Mouse (Mus musculus) hindbrain, embryonic 15.5 days (tissue): ENCODE results near the gene Lrp8. TPM values are rescaled to one million over a fixed set of nuclear protein-coding genes. Genes with fewer than 3 reads are reported as not detected.

Source experiments
- ATAC-seq: fragments of 200-750 bp; cut with Nextera tagmentation; 2 replicates; pipeline ENCODE4 v1.8.0; 2017; ENCODE audit warnings: low read depth, moderate number of reproducible peaks, moderate TSS enrichment; ENCODE audit not compliant: low FRiP score
- H3K27ac ChIP-seq: fragments of 300-500 bp; sonication (generic); replicated peaks from 2 replicates; pipeline ENCODE4 v1.5.1; 2015; ENCODE audit warnings: mild to moderate bottlenecking, inconsistent platforms
- H3K27me3 ChIP-seq: fragments of 300-500 bp; sonication (generic); 2 replicates; pipeline ENCODE4 v1.6.1; 2015; ENCODE audit warnings: control low read depth, inconsistent platforms
- H3K36me3 ChIP-seq: fragments of 300-500 bp; sonication (generic); 2 replicates; pipeline ENCODE4 v1.6.1; 2015; ENCODE audit warnings: control low read depth, inconsistent platforms
- H3K4me1 ChIP-seq: fragments of 300-500 bp; sonication (generic); replicated peaks from 2 replicates; pipeline ENCODE4 v1.6.1; 2015; ENCODE audit warnings: control low read depth, inconsistent platforms
- H3K4me2 ChIP-seq: fragments of 300-500 bp; sonication (generic); 2 replicates; pipeline ENCODE4 v1.6.1; 2015; ENCODE audit warnings: moderate library complexity, mild to moderate bottlenecking, inconsistent platforms
- H3K4me3 ChIP-seq: fragments of 300-500 bp; sonication (generic); 2 replicates; pipeline ENCODE4 v1.5.1; 2015; ENCODE audit warnings: mild to moderate bottlenecking, inconsistent platforms
- H3K9ac ChIP-seq: fragments of 300-500 bp; sonication (generic); 2 replicates; pipeline ENCODE4 v1.6.1; 2015; ENCODE audit warnings: inconsistent platforms
- H3K9me3 ChIP-seq: fragments of 300-500 bp; sonication (generic); 2 replicates; pipeline ENCODE4 v1.6.1; 2016; ENCODE audit warnings: control low read depth, inconsistent platforms
- WGBS: fragments of 180-500 bp; shearing (Covaris S2); methylation state at CpG from one replicate; pipeline ENCODE4 v1.1.7; 2015; 5-methylcytosine and 5-hydroxymethylcytosine counted together
- polyA plus RNA-seq: library from polyadenylated mRNA; unstranded; fragments of >200 nt; fragmentation: Nextera tagmentation; extraction: Ambion mirVana; gene quantifications from 2 replicates; pipeline ENCODE4 v1.2.1, GENCODE M21; 2015

Gene Lrp8
- polyA plus RNA-seq, 1 experiment from 2014 or later = 60.6 TPM

DNA sequence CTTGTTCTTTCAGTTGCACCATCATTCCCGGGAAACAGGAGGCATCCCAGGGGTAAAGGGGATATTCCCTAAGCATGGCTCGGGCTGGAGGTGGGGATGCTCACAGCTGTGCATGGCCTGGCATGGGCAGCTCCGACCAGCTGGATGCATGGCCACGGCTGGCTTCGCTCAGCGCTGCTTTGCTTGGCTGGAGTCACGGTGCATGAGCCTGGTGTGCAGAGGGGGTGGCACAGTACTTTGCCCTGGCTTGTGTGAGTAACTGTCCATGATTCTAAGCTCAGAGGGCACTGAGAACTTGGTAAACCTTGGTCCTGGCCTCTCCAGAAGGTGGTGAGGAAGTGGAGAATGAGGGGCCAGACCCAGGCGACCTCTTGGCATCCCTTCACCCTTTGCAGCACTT lies 48.0 kb downstream of the Lrp8 start:
- no peak for ATAC-seq
- Histone ChIP-seq H3K9me3 (no peaks in the 10 kb centered on the region), H3K4me1 (peaks cover 9% of the 10 kb centered on the region; the same call in 1 of the 2 replicates), H3K27ac (no peak overlapping the region), H3K27me3 (peaks cover 10% of the 10 kb centered on the region), H3K36me3 (peaks cover 47% of the 10 kb centered on the region), H3K9ac (no peak overlapping the region), H3K4me3 (no peak overlapping the region), H3K4me2 (no peak overlapping the region)
- 91% methylated on average over 8 of the region's 8 CpGs for WGBS

DNA sequence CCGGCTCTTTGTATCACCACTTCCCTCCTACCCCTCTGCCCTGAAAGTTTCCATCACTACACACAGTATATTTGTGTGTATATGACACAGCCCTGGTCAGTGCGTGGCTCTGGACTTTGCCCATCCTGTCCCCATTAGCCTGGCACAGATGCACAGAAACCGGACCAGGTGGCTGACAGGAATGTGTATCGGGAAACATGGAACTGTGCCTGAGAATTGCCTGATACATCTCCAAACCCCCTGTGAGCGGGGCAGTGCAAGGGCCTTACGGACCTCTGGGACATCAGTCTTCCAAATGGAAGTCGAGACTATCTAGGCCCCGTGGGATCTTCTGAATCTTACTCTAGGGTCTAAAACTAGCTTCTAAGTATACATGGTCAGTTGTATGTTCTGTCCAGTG lies 51.3 kb downstream of the Lrp8 start:
- Histone ChIP-seq H3K4me3 (no peak overlapping the region), H3K4me2 (no peak overlapping the region), H3K4me1 (no peaks in the 10 kb centered on the region), H3K27ac (no peak overlapping the region), H3K9ac (no peak overlapping the region), H3K9me3 (no peaks in the 10 kb centered on the region), H3K36me3 (peaks cover 70% of the 10 kb centered on the region), H3K27me3 (no peaks in the 10 kb centered on the region)
- no peak for ATAC-seq
- 92% methylated on average over 8 of the region's 8 CpGs for WGBS

DNA sequence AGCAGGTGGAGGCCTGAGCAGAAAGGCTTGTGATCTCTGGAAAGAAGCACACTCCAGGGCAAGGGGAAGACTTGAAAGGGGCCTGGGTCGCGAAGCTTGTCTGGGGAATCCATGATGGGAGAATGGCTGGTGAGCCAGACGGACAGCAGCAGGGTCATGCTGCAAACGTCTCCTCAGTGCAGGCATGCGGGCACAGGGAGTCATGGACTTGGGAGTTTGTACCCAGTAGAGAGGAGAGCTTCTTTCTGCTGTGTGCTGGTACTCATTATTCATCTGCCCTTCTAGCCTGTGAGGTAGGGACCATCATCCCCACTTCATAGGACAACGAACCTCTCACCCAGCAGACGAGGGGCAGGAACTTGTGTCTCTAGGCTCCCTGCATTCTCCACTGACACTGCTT lies 51.8 kb downstream of the Lrp8 start:
- ATAC-seq = no peak
- no peaks in the 10 kb centered on the region for H3K27me3 ChIP-seq
- H3K36me3 ChIP-seq = peaks cover 71% of the 10 kb centered on the region
- no peak overlapping the region for H3K9ac ChIP-seq
- H3K4me2 ChIP-seq = no peak overlapping the region
- no peak overlapping the region for H3K4me3 ChIP-seq
- no peaks in the 10 kb centered on the region for H3K9me3 ChIP-seq
- no peaks in the 10 kb centered on the region for H3K4me1 ChIP-seq
- WGBS = 87% methylated on average over 7 of the region's 7 CpGs
- no peak overlapping the region for H3K27ac ChIP-seq

DNA sequence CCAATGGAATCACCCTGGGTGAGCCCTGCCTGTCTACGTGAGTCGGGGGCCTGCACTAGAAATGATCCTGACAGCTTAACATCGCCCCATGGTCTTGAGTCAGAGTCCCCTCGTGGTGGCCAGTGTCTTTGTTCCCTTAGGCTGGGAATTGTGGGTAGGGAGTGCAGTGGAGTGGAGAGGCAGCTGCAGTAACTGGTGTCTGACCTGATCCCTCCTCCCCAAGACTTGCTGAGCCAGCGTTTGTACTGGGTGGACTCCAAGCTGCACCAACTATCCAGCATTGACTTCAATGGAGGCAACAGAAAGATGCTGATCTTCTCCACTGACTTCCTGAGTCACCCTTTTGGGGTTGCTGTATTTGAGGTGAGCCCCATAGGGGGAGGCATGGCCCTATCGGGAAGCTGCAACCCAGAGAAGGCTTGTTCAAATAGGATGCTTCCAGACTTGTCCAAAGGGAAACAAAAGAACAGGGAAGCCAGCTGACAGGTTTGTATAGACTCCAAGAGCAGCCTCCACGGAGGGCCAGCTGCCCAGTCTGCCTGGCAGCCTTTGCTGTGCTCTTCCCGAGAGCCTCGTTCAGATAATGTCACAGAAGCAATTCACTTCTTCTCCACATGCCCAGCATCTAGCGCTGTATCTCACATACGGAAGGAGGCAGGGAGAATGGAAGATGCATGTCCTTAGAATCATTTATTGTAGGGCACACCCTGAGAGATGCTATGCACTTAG lies 55.1 kb downstream of the Lrp8 start:
- ATAC-seq = peak; percentile 50; the same call in 1 of the 2 replicates

DNA sequence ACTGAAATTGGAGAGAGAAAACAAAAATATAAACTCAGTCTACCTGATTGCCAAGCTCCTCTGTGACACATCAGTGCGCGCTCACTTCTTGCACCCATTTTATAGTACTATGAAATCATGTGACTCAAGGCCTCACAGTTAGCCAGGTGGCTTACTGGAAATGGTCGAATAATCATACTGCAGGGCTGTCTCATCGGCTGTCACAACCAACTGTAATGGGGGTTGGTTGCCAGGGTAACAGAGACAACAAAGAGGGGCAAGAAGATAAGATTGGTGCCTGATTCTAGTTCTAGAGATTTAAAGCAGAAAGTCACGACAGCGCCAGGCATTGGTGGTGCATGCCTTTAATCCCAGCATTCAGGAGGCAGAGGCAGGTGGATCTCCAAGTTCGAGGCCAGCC lies 56.9 kb downstream of the Lrp8 start:
- Histone ChIP-seq H3K4me2 (no peak overlapping the region), H3K9ac (no peak overlapping the region), H3K4me3 (no peak overlapping the region), H3K27ac (no peak overlapping the region), H3K27me3 (no peaks in the 10 kb centered on the region), H3K36me3 (peaks cover 91% of the 10 kb centered on the region), H3K4me1 (no peaks in the 10 kb centered on the region), H3K9me3 (no peaks in the 10 kb centered on the region)
- ATAC-seq = no peak
- WGBS = 87% methylated on average over 7 of the region's 7 CpGs

More for the DNA sequence above, 55.1 kb downstream of the Lrp8 start:
- Histone ChIP-seq H3K27ac (peak overlapping the region; percentile 61; the same call in 1 of the 2 replicates), H3K4me2 (no peak overlapping the region), H3K9ac (no peak overlapping the region), H3K36me3 (peaks cover 92% of the 10 kb centered on the region), H3K4me3 (no peak overlapping the region), H3K27me3 (no peaks in the 10 kb centered on the region), H3K9me3 (no peaks in the 10 kb centered on the region), H3K4me1 (no peaks in the 10 kb centered on the region)
- WGBS = 65% methylated on average over 11 of the region's 11 CpGs

DNA sequence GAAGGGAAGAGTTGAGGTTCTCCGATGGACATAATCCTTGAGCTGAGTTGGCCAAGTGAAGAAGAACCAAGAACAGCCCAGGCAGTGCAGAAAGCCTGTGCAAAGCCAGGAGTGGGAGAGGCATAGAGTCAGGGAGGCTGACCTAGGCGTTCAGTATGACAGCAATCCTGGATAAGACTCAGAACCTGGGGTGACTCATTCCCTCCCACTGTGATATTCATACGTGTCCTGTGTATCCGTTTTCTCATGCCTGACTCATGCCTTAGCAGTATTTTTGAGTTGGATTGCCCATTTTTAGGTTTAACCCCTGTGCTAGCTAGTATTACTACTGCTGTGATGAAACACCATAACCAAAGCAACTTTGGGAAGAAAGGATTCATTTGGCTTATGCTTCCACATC lies 62.8 kb downstream of the Lrp8 start:
- no peaks in the 10 kb centered on the region for H3K9me3 ChIP-seq
- WGBS = 87% methylated on average over 4 of the region's 4 CpGs
- H3K9ac ChIP-seq = no peak overlapping the region
- peaks cover 72% of the 10 kb centered on the region for H3K36me3 ChIP-seq
- H3K27ac ChIP-seq = no peak overlapping the region
- H3K4me1 ChIP-seq = no peaks in the 10 kb centered on the region
- no peaks in the 10 kb centered on the region for H3K27me3 ChIP-seq
- H3K4me3 ChIP-seq = no peak overlapping the region
- ATAC-seq = no peak
- no peak overlapping the region for H3K4me2 ChIP-seq

DNA sequence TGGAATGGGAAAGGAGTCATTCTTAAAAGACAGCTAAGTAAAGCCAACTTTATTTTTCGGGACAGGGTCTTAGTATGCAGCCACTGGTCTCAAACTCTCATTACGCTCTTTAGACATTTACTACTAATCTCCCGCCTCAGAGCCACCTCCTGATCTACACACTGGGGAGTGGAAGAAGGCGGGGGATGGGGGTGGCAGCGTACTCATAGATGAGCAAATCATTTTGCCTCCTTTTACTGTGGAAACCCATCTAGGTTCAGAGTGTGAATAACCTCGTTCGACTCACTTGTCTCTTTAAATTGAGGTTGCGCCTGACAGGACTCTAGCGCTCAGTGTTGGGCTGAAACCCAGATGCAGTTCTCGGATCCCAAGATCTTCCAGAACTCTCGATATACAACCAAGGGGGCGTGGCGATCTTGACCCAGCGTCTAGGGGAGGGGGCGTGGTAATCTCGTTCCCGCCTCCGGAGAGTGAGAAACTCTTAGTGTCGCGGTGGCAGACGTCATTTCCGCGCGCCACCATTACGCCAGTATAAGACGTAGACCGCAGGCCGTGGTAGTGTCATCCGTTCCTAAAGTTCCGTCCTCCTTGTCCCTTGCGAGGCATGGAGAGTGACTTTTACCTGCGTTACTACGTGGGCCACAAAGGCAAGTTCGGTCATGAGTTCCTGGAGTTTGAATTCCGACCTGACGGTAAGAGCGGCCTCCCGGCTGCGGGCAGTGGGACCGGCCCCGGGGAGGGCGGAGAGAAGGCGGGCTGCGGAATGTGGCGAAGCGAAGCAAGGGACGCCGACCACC lies 77.4 kb downstream of the Lrp8 start, which contains the start of gene Magoh:
TSS of gene Magoh (plus strand) at position 502 of the 797 bp plus-strand sequence.
- Histone ChIP-seq H3K36me3 (peaks cover 34% of the 10 kb centered on the region), H3K27me3 (no peaks in the 10 kb centered on the region), H3K4me3 (peak within 1 kb of the TSS; percentile 78), H3K4me2 (peak within 1 kb of the TSS; percentile 66), H3K27ac (peak within 1 kb of the TSS; percentile 77), H3K9me3 (no peaks in the 10 kb centered on the region), H3K4me1 (peaks cover 17% of the 10 kb centered on the region), H3K9ac (peak within 1 kb of the TSS; percentile 84)
- ATAC-seq = peak; percentile 96
- 3% methylated on average over 48 of the region's 48 CpGs for WGBS

DNA sequence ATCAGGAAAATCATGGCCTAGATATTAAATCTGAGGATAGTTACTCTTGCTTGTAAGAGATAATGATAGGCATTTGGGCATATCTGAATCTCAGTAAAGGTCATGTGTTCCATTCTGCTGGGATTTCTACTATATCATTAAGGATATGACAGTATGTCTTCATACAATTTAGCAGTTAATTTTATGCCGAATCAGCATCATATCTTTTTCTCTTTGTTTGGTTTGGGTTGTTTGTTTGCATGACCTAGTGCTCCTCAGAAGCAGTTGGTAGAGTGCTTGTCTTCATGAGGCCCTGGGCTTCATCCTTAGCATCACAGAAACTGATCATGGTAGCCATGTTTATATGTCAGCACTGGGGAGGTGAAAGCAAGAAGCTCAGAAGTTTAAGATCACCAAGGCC lies 79.6 kb downstream of the Lrp8 start:
- no peak for ATAC-seq
- Histone ChIP-seq H3K4me1 (peaks cover 17% of the 10 kb centered on the region), H3K27me3 (no peaks in the 10 kb centered on the region), H3K9ac (no peak overlapping the region), H3K36me3 (peaks cover 49% of the 10 kb centered on the region), H3K9me3 (no peaks in the 10 kb centered on the region), H3K4me3 (no peak overlapping the region), H3K4me2 (no peak overlapping the region), H3K27ac (no peak overlapping the region)
- 96% methylated on average over 1 of the region's 1 CpGs for WGBS

DNA sequence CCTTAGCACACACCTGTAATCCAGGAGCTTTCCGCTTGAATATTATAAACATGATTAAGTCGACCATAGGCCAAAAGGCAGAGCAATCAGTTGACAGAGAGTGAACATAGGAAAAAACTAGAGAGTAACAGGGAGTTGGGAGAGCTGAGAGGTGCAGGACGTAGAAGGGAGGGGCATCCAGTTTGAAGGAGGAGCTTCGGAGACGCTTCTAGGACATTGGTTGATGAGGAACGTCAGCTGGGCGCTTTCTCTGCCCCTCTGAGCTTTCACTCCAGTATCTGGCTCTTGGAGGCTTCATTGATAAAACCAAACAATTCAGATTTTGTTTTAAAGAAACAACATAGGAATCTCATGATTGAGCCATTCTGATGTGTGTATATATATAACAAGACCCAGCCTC lies 84.3 kb downstream of the Lrp8 start:
- Histone ChIP-seq H3K36me3 (peaks cover 58% of the 10 kb centered on the region), H3K4me2 (no peak overlapping the region), H3K27me3 (no peaks in the 10 kb centered on the region), H3K27ac (no peak overlapping the region), H3K4me1 (peaks cover 18% of the 10 kb centered on the region), H3K9ac (no peak overlapping the region), H3K4me3 (no peak overlapping the region), H3K9me3 (no peaks in the 10 kb centered on the region)
- ATAC-seq = no peak
- WGBS = 77% methylated on average over 7 of the region's 7 CpGs

DNA sequence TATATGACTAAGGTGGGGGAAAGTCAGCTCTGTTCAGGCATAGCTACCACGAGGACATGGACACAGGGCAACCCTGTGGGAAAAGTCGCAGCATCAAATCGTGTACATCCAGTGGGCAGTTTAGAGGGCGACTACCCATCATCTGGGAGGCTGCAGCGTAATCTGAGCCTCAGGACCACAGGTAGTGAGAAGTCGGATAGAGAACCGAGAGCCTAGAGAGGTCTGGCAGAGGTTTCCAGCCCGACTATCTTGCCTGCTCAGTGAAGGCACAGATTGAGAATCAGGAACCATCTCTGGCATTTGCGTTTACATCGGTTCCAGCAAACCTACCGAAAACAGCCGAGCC lies 87.3 kb downstream of the Lrp8 start:
- Histone ChIP-seq H3K4me2 (peak overlapping the region; percentile 89), H3K4me3 (peak overlapping the region; percentile 71), H3K9ac (peak overlapping the region; percentile 71), H3K4me1 (peaks cover 15% of the 10 kb centered on the region), H3K27me3 (no peaks in the 10 kb centered on the region), H3K9me3 (no peaks in the 10 kb centered on the region), H3K27ac (peak overlapping the region; percentile 97), H3K36me3 (peaks cover 35% of the 10 kb centered on the region)
- WGBS = 2% methylated on average over 12 of the region's 12 CpGs
- ATAC-seq = peak; percentile 33

DNA sequence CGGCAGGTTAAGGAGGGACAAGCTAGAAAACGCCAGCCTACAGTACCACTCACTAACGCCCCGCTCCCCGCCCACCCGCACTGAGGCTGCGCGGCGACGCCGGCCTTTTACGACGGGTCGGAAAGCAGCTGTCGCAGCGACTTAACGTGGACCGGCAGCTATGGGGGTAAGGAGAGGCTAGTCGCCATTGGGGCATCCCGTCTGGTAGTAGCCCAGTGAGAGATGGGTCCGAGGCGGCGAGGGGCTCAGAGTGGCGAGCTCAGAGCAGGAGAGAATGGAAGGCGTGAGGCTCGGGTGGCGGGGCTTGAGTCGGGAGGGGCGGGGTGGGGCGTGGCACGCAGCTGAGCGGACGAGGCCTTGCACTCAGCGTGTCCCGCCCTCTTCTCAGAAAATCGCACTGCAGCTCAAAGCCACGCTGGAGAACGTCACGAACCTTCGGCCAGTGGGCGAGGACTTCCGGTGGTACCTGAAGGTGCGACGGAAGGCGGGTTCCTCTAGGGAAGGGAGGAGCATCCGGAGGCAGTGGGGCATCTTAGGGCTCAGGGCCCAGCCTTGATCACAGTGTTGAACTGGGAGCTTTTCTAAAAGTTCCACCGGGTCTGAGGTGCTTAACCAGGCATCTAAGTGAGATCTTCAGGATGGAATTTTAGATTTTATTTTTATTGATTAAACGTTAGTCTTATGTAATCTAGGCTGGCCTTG lies 87.8 kb downstream of the Lrp8 start, which contains the start of gene 0610037L13Rik:
TSS of gene 0610037L13Rik (plus strand) at position 83 of the 702 bp plus-strand sequence.
- Histone ChIP-seq H3K27ac (peak within 1 kb of the TSS; percentile 97), H3K4me2 (peak within 1 kb of the TSS; percentile 89), H3K4me1 (peaks cover 15% of the 10 kb centered on the region), H3K27me3 (no peaks in the 10 kb centered on the region), H3K4me3 (peak within 1 kb of the TSS; percentile 71), H3K36me3 (peaks cover 33% of the 10 kb centered on the region), H3K9me3 (no peaks in the 10 kb centered on the region), H3K9ac (peak within 1 kb of the TSS; percentile 71)
- ATAC-seq = peak; percentile 96
- 1% methylated on average over 48 of the region's 48 CpGs for WGBS

DNA sequence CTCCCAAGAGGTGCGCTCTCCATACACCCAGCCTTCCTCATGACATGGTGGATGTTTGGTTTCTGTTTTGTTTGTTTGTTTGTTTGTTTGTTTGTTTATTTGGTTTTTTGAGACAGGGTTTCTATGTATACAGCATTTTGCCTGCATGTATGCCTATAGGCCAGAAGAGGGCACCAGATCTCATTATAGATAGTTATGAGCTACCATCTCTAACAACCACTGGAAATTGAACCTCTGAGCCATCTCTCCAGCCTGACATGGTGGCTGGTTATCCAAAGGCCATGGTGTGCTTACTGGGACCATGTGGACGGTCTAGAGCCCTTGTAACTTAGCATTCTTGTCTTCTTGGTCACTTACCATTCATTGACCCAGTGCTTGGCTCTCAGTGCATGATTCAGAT lies 90.6 kb downstream of the Lrp8 start:
- ATAC-seq = no peak
- WGBS = 82% methylated on average over 2 of the region's 2 CpGs
- H3K9me3 ChIP-seq = no peaks in the 10 kb centered on the region
- no peak overlapping the region for H3K27ac ChIP-seq
- peaks cover 15% of the 10 kb centered on the region for H3K4me1 ChIP-seq
- H3K9ac ChIP-seq = no peak overlapping the region
- no peak overlapping the region for H3K4me3 ChIP-seq
- H3K4me2 ChIP-seq = no peak overlapping the region
- no peaks in the 10 kb centered on the region for H3K27me3 ChIP-seq
- peaks cover 33% of the 10 kb centered on the region for H3K36me3 ChIP-seq
